Mouse (Mus musculus) olfactory bulb, adult 2 months (tissue): Measurements from ENCODE around the gene Micall2.

ENCODE experiments used
- CTCF ChIP-seq: fragments of 200-500 bp; IDR thresholded peaks from 2 replicates; pipeline ENCODE4 v1.5.1; 2012; ENCODE audit warnings: low read depth, mild to moderate bottlenecking, low read length, moderate library complexity; ENCODE audit not compliant: insufficient read depth
- POLR2A ChIP-seq: fragments of 200-500 bp; IDR thresholded peaks from 2 replicates; pipeline ENCODE4 v1.6.1; 2012; ENCODE audit warnings: mild to moderate bottlenecking, low read depth, low read length, moderate library complexity; ENCODE audit not compliant: insufficient read depth

GRCm38 (mm10) chr5:139717723-139718122 is 18.4 kb downstream of the Micall2 start:
- no peak for TF ChIP-seq POLR2A
- TF ChIP-seq CTCF, result peak; percentile 56; the same call in 1 of the 2 replicates
